Mouse (Mus musculus): ENCODE data around the gene Eif3l. TPM values are rescaled to one million over a fixed set of nuclear protein-coding genes. Genes with fewer than 3 reads are reported as not detected.

The Eif3l gene
- 154 and 158 TPM in 2 replicates for polyA plus RNA-seq (2012; rRNA removed)

GRCm38 (mm10) chr15:79074913-79075532, at the start of gene Eif3l:
Gene Eif3l (plus strand): TSS chr15:79075179.

GRCm38 (mm10) chr15:79028237-79028738, 46.7 kb upstream of the Eif3l start, which contains the start of gene H1f0:
Gene H1f0 (plus strand): TSS chr15:79028450.

GRCm38 (mm10) chr15:79041585-79041984, 33.4 kb upstream of the Eif3l start, which contains the start of gene Galr3:
Gene Galr3 (plus strand): TSS chr15:79041885.

GRCm38 (mm10) chr15:79062376-79063159, 12.4 kb upstream of the Eif3l start, which contains the start of gene Ankrd54:
Gene Ankrd54 (minus strand): TSS chr15:79062893.

GRCm38 (mm10) chr15:79108421-79109320, 33.7 kb downstream of the Eif3l start, which contains the start of gene Micall1:
Gene Micall1 (plus strand): TSS chr15:79108898.

DNA sequence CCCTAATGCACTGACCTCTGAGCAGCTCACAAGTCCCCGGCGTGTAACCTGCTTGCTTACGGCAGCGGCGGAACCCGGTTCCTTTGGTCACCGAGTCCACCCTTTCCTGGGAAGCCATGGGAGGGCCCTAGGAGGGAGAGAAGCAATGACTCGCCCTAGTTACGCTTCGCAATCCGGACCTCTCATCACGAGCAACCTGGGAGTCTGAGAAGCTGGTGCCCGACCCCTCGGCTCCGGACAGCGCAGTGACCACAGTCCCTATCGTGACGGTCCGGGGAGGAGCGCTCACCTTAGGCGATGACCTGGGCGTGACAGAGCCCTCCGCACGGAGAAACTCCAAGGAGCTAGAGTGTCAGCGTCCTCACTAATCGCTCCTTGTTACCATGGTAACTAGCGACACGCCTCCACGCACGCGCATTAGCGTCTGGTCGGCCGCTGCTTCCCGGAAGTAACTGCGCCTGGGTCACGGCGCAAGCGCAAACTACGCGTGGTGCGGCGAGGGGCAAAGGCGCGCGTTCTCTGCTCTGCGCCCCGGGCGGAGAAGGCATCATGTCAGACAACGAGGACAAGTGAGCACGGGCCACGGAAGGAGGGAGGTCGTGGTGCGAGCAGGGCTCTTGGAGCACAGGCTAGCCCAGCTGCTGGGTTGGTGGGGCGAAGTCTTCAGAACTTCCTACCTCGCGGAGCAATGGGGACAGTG, 66.0 kb downstream of the Eif3l start, which contains the start of the genes Polr2f and 1700088E04Rik:
Gene Polr2f (plus strand): TSS at position 144 of the 700 bp plus-strand sequence.
Gene 1700088E04Rik (minus strand): TSS at position 388 of the 700 bp plus-strand sequence.

Other genes with a start within 250 kb of the Eif3l start
- gene Cdc42ep1, start 232.6 kb upstream of the Eif3l start, polyA plus RNA-seq (2012; rRNA removed) = 9.2 and 10.9 TPM in 2 replicates
- gene Lgals2, start 219.7 kb upstream of the Eif3l start, polyA plus RNA-seq (2012; rRNA removed) = 0.11 TPM in 1 of 2 replicates, not detected in the other
- 54.1 and 61.2 TPM in 2 replicates for gene Gga1, start 198.0 kb upstream of the Eif3l start, polyA plus RNA-seq (2012; rRNA removed)
- not detected in 2 replicates for gene Gm49510, start 175.5 kb upstream of the Eif3l start, polyA plus RNA-seq (2012; rRNA removed)
- gene Sh3bp1, start 175.4 kb upstream of the Eif3l start, polyA plus RNA-seq (2012; rRNA removed) = 6.9 and 7.5 TPM in 2 replicates
- 167 and 168 TPM in 2 replicates for gene Pdxp, start 161.3 kb upstream of the Eif3l start, polyA plus RNA-seq (2012; rRNA removed)
- 56.7 and 143 TPM in 2 replicates for gene Lgals1, start 148.5 kb upstream of the Eif3l start, polyA plus RNA-seq (2012; rRNA removed)
- gene Nol12, start 140.2 kb upstream of the Eif3l start, polyA plus RNA-seq (2012; rRNA removed) = 49.7 and 50.2 TPM in 2 replicates
- gene Triobp, start 127.5 kb upstream of the Eif3l start, polyA plus RNA-seq (2012; rRNA removed) = 45.7 and 55.1 TPM in 2 replicates
- 142 and 150 TPM in 2 replicates for gene H1f0, start 46.7 kb upstream of the Eif3l start, polyA plus RNA-seq (2012; rRNA removed)
- 0.23 and 0.38 TPM in 2 replicates for gene Galr3, start 33.3 kb upstream of the Eif3l start, polyA plus RNA-seq (2012; rRNA removed)
- 49.4 and 57.3 TPM in 2 replicates for gene Ankrd54, start 12.3 kb upstream of the Eif3l start, polyA plus RNA-seq (2012; rRNA removed)
- gene Micall1, start 33.7 kb downstream of the Eif3l start, polyA plus RNA-seq (2012; rRNA removed) = 27.8 and 34.1 TPM in 2 replicates
- 200 and 225 TPM in 2 replicates for gene Polr2f, start 65.8 kb downstream of the Eif3l start, polyA plus RNA-seq (2012; rRNA removed)
- 15.0 and 16.4 TPM in 2 replicates for gene 1700088E04Rik, start 66.1 kb downstream of the Eif3l start, polyA plus RNA-seq (2012; rRNA removed)
- gene Sox10, start 90.1 kb downstream of the Eif3l start, polyA plus RNA-seq (2012; rRNA removed) = 15.4 and 21.4 TPM in 2 replicates
- 112 and 114 TPM in 2 replicates for gene Pick1, start 154.0 kb downstream of the Eif3l start, polyA plus RNA-seq (2012; rRNA removed)
- gene Gm49486, start 154.2 kb downstream of the Eif3l start, polyA plus RNA-seq (2012; rRNA removed) = 1.9 and 2.0 TPM in 2 replicates
- 0.23 and 0.49 TPM in 2 replicates for gene Slc16a8, start 179.6 kb downstream of the Eif3l start, polyA plus RNA-seq (2012; rRNA removed)
- gene Baiap2l2, start 210.4 kb downstream of the Eif3l start, polyA plus RNA-seq (2012; rRNA removed) = 4.0 and 5.5 TPM in 2 replicates

Data from central nervous system, embryonic 18 days (tissue).